ENCODE assay signal across 17 mouse cellular contexts in genomic region chr10:98974645-98975044, GRCm38 (mm10).
"Had no signal": no experiment of that assay in that cellular context is flagged by ENCODE, and none has a peak within 500 bp of the region (broad histone marks: within the 10 kb centered on the region; RNA-seq: fewer than 3 reads in every experiment).

No protein-coding gene starts in this region.

- H3K4me3 ChIP-seq: limb, embryonic 12.5 days; limb, embryonic 15.5 days; lung, embryonic 15.5 days; midbrain, embryonic 10.5 days had no signal

- H3K9me3 ChIP-seq: limb, embryonic 12.5 days; limb, embryonic 15.5 days; lung, embryonic 15.5 days; midbrain, embryonic 10.5 days had no signal

- DNase-seq: kidney, adult 18-20 months; kidney, adult 9 months; kidney, postnatal 25 days; layer of hippocampus, postnatal 36 days; left cerebral cortex, postnatal 4 days; liver, postnatal 0 days; lung, postnatal 14 days; lung, postnatal 4 days; thymus, adult 18-20 months; thymus, postnatal 14 days; thymus, postnatal 4 days had no signal

- H3K27me3 ChIP-seq: limb, embryonic 12.5 days; limb, embryonic 15.5 days; lung, embryonic 15.5 days had no signal

- H3K36me3 ChIP-seq: limb, embryonic 12.5 days had no signal

- H3K4me2 ChIP-seq: limb, embryonic 12.5 days; limb, embryonic 15.5 days; liver, embryonic 11.5 days; lung, embryonic 15.5 days had no signal

- H3K9ac ChIP-seq: limb, embryonic 12.5 days; limb, embryonic 15.5 days; liver, embryonic 14.5 days; liver, postnatal 0 days; lung, embryonic 15.5 days had no signal

- H3K27ac ChIP-seq: limb, embryonic 12.5 days; limb, embryonic 15.5 days; liver, embryonic 14.5 days; lung, embryonic 15.5 days; midbrain, embryonic 10.5 days had no signal

- ATAC-seq: liver, postnatal 0 days had no signal
